ENCODE assay signal across 32 mouse cellular contexts in genomic region chr9:20818236-20818635, GRCm38 (mm10). TPM values are rescaled to one million over a fixed set of nuclear protein-coding genes. Genes with fewer than 3 reads are reported as not detected.
"Had no signal": no experiment of that assay in that cellular context is flagged by ENCODE, and none has a peak within 500 bp of the region (broad histone marks: within the 10 kb centered on the region; RNA-seq: fewer than 3 reads in every experiment).

Gene Rdh8 (plus strand): TSS chr9:20818503.

- H3K27ac ChIP-seq: kidney, embryonic 15.5 days; limb, embryonic 12.5 days; limb, embryonic 15.5 days; liver, embryonic 12.5 days; liver, embryonic 15.5 days; midbrain, embryonic 13.5 days; neural tube, embryonic 13.5 days had no signal

- ATAC-seq: liver, embryonic 12.5 days; midbrain, embryonic 13.5 days; midbrain, embryonic 16.5 days had no signal

- H3K4me2 ChIP-seq: kidney, embryonic 15.5 days; limb, embryonic 12.5 days; limb, embryonic 15.5 days; liver, embryonic 12.5 days; liver, embryonic 15.5 days; midbrain, embryonic 13.5 days; neural tube, embryonic 13.5 days had no signal

- DNase-seq: kidney, adult 11 months; kidney, adult 8-10 months; kidney, postnatal 10 days; kidney, postnatal 36 days; left cerebral cortex, postnatal 4 days; lung, adult 2 months; lung, postnatal 14 days; lung, postnatal 4 days; thymus, adult 18-20 months; thymus, postnatal 36 days had no signal

- H3K9ac ChIP-seq: kidney, embryonic 15.5 days; limb, embryonic 12.5 days; limb, embryonic 15.5 days; liver, embryonic 12.5 days; liver, embryonic 15.5 days; midbrain, embryonic 13.5 days; neural tube, embryonic 13.5 days had no signal

- H3K9me3 ChIP-seq: kidney, embryonic 15.5 days; limb, embryonic 12.5 days; limb, embryonic 15.5 days; liver, embryonic 12.5 days; liver, embryonic 15.5 days; midbrain, embryonic 13.5 days; neural tube, embryonic 13.5 days had no signal

- H3K4me3 ChIP-seq: kidney, embryonic 15.5 days; limb, embryonic 12.5 days; limb, embryonic 15.5 days; liver, embryonic 12.5 days; liver, embryonic 15.5 days; midbrain, embryonic 13.5 days; myocyte; neural tube, embryonic 13.5 days had no signal

- H3K36me3 ChIP-seq: kidney, embryonic 15.5 days; limb, embryonic 12.5 days; limb, embryonic 15.5 days; liver, embryonic 12.5 days; liver, embryonic 15.5 days; midbrain, embryonic 13.5 days; neural tube, embryonic 13.5 days had no signal

RNA-seq across cellular contexts. Expression of gene Rdh8, which starts in this region (rescaled TPM):
- total RNA-seq: layer of hippocampus, postnatal 14 days; left cerebral cortex, adult 8-10 months; left cerebral cortex, postnatal 14 days; left cerebral cortex, postnatal 4 days; megakaryocyte progenitor cell, adult 5-6 weeks; megakaryocyte-erythroid progenitor cell, adult 5-6 weeks; monocyte, adult 5-6 weeks; neutrophil, adult 5-6 weeks had no signal
- polyA plus RNA-seq: kidney, embryonic 15.5 days; limb, embryonic 12.5 days; limb, embryonic 15.5 days; liver, embryonic 12.5 days; liver, embryonic 15.5 days; lung, adult 2 months; lung, embryonic 16.5 days; midbrain, embryonic 13.5 days; midbrain, embryonic 16.5 days; myocyte; neural tube, embryonic 13.5 days; small intestine, adult 2 months; spleen, adult 2 months; stomach, embryonic 16.5 days; testis, adult 2 months; urinary bladder, adult 2 months had no signal
